Mouse (Mus musculus): ENCODE data around the gene Kcna5. TPM values are rescaled to one million over a fixed set of nuclear protein-coding genes. Genes with fewer than 3 reads are reported as not detected.

Kcna5 gene
- total RNA-seq, 2 experiments from 2014 or later = not detected

Other genes with a start within 250 kb of the Kcna5 start
- gene Kcna1, start 111.0 kb upstream of the Kcna5 start, total RNA-seq (2014; fragmentation: Nextera tagmentation) = not detected in 2 replicates
- gene Kcna1, start 111.0 kb upstream of the Kcna5 start, total RNA-seq (2017) = not detected in 2 replicates
- gene Kcna6, start 205.3 kb upstream of the Kcna5 start, total RNA-seq (2014; fragmentation: Nextera tagmentation) = 0.11 TPM in 1 of 2 replicates, not detected in the other
- not detected in 2 replicates for gene Kcna6, start 205.3 kb upstream of the Kcna5 start, total RNA-seq (2017)